Mouse (Mus musculus) kidney, postnatal 25 days (tissue): ENCODE data around the gene Gtpbp8.

ENCODE experiments used
- DNase-seq, 2 experiments: peaks; one replicate each; pipeline ENCODE4 v3.0.0; 2021; ENCODE audit warnings: mixed read lengths in 2 of 2

Gtpbp8 gene

DNA sequence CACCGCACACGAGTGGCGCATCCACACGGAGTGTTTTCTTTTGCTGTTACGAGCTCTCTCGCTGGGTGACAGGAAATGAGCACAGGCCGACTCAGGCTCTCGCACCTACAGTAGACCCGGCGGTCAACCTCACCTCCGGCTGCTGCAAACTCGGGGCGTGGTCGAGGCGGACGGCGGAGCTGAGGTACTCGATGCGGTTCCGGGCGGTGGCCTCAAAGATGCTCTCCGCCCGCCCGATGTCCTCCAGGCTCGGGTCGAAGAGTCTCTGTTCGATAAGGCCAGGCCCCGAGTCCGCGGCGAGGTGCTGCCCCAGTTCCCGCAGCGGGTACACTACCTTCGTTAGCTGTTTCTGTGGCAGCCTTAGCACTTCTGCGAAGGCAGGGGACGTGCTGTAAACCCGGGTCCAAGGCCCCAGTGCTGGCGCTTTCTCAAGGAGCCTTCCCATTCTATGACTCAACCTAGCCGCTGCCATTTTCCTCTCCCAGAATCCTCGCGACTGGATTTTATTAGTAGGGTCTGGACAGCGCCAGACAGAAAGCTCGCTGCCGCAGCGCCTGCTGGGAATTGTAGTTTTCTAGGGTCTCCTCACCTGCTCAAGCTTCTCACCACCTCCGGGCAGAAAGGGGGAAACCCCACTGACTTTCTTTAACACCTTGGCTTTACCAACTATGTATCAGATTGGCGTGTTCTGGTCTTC is at the start of gene Gtpbp8:
Gtpbp8 (minus strand) TSS at position 498 of the 697 bp plus-strand sequence.
- peak; percentile 90 to 92 for DNase-seq

DNA sequence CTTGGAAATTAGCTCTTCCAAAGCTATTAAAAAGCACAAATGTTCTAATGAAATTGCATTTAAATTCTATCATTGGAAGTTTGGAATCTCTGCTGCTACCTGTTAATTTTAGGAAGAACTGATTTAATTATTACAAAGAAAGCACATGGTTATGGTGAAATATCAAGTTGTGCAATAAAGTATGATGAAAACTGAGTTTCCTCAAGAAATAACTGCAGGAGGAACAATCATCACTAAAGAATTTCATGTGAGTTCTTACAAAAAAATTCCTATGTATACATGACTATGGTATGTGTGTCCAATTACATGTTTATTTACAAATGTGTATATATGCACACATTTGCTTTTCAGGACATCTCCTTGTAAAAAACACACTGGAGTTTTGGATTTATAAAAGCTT is 48.3 kb upstream of the Gtpbp8 start:
- no peak for DNase-seq

GRCm38 (mm10) chr16:44786934-44787333 is 40.8 kb upstream of the Gtpbp8 start:
- DNase-seq: no peak

DNA sequence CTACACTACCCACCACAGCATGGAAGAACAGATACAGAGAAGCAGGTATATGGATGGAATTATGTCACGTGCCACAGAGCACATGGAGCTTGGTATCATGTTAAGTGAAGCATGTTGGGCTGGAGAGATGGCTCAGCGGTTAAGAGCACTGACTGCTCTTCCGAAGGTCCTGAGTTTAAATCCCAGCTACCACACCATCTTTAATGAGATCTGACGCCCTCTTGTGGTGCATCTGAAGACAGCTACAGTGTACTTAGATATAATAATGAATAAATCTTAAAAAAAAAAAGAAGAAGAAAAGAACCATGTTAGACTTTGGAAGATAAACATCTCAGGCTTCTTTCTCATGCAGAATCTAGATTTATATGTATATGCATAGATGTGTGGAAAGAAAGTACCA is 34.6 kb upstream of the Gtpbp8 start:
- DNase-seq: no peak

DNA sequence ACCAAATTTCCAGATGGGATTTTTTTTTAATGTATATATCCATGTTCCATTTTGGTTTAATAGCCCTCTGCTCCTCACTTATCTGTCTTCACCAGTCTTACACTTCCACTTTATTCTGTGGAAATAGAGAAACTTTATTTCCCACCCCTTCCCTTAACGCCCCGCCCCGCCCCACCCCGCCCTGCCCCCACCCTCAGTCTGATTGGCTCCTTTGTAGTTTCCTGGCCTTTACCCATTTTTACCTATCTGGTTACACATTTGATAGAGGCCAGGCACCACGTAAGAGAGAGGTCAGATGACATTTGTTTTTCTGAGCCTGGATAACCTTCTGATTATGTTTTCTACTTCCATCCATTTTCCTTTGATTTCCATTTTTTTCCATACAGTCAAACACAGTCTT is 33.3 kb upstream of the Gtpbp8 start:
- DNase-seq: no peak

DNA sequence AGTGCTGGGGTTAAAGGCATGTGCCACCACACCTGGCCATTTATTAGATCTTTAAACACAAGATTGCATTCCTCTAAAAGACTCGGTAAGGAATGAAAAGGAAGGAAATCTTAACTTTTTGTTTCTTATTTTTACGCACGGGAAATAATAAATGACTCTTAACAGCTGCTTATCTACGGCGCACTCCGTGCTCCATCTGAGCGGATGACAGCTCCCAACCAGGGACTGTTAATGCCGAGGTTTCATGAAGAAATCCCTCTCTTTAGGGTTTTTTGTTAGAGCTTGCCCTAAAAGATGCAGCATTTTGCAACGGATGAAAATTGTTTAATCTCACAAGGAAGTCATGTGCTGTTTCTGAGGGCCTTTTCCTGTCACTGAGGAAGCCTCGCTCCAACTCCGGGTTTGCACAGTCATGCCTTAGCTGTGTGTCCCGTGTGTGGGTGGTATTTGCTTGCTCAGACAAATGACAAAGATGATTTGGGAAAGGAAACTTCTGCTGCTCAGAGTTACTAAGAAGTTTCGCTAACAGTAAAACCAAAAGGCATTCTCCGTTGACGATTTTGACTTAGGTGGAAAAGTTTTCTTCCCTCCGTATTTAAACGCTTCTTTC is 32.5 kb upstream of the Gtpbp8 start:
- peak; percentile 21 to 45 for DNase-seq

- DNase-seq: no peak
Observed at GRCm38 (mm10) chr16:44774201-44774600, 28.0 kb upstream of the Gtpbp8 start.

DNA sequence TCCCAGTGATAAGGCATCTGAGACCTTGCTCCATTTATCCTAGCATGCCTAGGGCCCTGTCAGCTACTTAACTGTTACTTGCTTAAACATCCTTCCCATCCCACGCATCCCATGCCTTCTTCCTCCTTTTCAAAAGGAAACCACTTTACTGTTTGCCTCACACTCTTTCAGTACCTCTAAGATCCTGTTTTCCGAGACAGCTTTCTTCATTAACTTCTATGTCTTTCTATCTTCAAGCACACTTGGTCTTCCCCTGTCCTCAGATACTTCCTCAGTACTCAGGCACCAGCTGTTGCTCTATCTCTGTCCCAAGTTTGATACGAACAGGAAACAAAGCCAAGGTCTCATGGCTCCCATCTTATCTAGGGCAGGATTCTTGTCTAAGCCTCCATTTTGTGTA is 27.5 kb upstream of the Gtpbp8 start:
- no peak for DNase-seq

- no peak for DNase-seq
Observed at GRCm38 (mm10) chr16:44772577-44772976, 26.4 kb upstream of the Gtpbp8 start.

DNA sequence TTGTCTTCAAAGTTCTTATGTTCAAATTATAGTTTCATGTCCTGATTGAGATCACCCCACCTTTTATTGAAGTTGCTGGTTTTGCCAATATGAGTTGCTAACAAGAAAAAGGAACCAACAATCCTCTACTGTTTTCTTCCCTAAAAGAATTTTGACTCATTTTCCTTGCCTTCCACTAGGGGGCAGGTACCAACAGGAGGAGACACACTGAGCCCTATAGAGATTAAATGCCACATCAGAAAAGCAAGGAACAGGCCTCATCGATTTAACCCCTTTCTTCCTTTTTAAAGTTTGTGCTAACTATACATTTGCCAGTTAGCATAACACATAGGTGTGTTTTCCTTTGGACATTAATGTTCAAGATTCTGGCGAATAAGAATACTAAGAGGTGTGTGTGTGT is 21.8 kb upstream of the Gtpbp8 start:
- no peak for DNase-seq

DNA sequence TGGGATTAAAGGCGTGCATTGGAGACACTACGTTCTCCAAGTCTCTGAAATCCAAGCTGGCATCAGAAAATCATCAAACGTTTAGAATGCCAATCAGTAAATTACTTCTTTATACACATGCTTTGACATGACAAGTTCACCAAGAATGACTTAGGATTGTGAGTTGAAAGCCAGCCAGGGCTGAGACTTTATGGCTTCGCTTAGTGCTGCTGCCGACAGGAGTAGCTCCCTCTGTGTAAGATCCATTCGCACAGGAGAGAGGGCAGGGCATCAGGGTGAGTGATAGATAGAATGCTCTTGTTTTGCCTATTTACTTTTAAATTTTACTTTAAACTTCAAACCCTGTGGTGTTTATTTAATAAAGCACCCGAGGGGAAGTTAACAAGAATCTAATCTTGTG is 21.3 kb upstream of the Gtpbp8 start:
- DNase-seq: no peak

- no peak for DNase-seq
Observed at GRCm38 (mm10) chr16:44766320-44766892, 20.2 kb upstream of the Gtpbp8 start.

GRCm38 (mm10) chr16:44765555-44766319 is 19.6 kb upstream of the Gtpbp8 start, which contains the start of gene Cd200r1:
TSS of gene Cd200r1 (plus strand) at chr16:44765736.
- no peak for DNase-seq

GRCm38 (mm10) chr16:44761811-44762210 is 15.6 kb upstream of the Gtpbp8 start:
- no peak for DNase-seq

- DNase-seq: no peak
Observed at GRCm38 (mm10) chr16:44757700-44758099, 11.5 kb upstream of the Gtpbp8 start.

GRCm38 (mm10) chr16:44748007-44748406 is 1.8 kb upstream of the Gtpbp8 start:
- DNase-seq: no peak

DNA sequence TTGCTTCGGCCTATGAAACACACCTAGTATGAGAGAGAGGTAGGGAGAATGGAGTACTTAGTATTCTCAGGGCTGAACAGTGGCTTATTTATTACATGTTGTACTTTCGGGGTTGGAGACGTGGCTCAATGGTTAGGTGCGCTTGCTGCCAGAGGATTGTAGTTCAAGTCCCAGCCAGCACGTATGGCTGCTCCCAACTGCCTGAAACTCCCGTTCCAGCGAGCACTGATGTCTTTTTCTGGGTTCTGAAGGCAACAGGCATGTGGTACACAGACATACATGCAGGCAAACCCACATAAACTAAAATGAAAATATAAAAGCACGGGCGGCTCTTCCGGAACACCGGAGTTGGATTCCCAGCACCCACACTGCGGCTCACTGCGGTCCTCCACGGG is 695 bp downstream of the Gtpbp8 start:
- no peak for DNase-seq

GRCm38 (mm10) chr16:44742753-44743152 is 3.4 kb downstream of the Gtpbp8 start:
- DNase-seq: no peak

DNA sequence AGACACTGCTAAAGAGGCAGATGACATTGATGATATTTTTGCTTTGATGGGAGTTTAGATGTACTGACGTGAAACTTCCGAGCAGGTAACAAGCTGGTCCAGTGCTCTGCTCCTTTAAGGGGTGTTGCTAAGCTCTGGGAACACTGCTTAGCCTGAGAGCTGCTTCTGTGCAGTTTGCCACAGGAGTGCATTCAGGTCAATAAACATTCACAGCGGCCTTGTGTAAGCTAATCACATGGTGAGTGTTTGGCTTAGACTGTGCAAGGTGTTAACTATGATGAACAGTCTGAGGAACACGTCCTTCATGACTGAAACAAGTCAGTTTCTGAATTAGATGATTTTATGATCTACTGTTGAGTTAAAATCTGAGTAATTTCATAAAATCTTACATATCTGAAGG is 10.0 kb downstream of the Gtpbp8 start:
- no peak for DNase-seq

GRCm38 (mm10) chr16:44735676-44736075 is 10.5 kb downstream of the Gtpbp8 start:
- no peak for DNase-seq

DNA sequence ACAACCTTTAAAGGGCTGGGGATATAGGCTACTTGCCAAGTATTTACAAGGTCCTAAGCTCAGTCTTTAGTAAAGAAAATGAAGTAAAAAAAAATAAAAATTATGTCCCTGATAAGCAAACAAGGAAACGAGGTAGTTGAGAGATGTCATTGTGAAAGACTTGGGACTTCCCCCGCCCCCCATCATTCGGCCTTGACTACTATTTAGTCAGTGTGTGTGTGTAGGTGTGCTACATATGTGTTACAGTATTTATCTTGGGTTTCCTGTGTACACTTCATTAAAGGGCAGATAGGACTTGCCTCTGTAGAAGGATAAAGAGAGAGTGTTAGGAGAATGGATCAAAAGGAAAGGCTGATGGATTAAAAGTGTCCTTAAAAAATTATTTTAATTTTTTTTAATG is 12.1 kb downstream of the Gtpbp8 start:
- DNase-seq: no peak

DNA sequence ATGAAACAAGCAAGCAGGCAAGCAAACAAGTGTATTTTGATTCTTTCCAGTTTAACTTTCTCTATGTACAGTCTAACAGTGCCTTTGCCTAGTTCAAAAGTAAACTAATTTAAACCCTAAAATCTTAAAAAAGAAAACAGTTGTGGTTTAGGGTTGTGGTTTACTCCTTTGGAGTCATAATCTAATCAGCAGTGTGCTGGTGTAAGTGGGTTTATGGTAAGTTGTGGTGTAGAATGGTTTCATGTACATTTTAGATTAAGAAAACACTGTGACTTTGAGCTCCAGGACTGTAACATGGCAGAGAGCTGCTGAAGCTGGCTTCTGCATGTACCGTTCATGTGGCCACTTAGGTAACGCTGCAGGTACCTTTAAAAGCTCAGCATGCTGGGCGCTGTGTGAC is 18.6 kb downstream of the Gtpbp8 start:
- DNase-seq: no peak
